Mouse (Mus musculus) heart, postnatal 14 days (tissue): ENCODE data around the gene Cog6. TPM values are rescaled to one million over a fixed set of nuclear protein-coding genes. Genes with fewer than 3 reads are reported as not detected.
"Not testable (repeated sequence)": the region's sequence is repeated elsewhere in the genome, so short reads cannot be mapped to it uniquely, and the experiment has no call there.

ENCODE experiments used
- DNase-seq, 2 experiments: peaks; one replicate each; pipeline ENCODE4 v3.0.0; 2021 to 2022
- intact Hi-C: fragments of 180-260 bp; cut with DNase I; formaldehyde crosslinking; loops from one replicate; pipeline ENCODE4 v1.15.1; 2025
- total RNA-seq, 2 experiments: library from RNA; stranded (reverse); gene quantifications; 2 replicates each; pipeline ENCODE4 v1.2.3; 2021

The Cog6 gene
- total RNA-seq, 2 experiments from 2014 or later = 49.3 to 54.7 TPM

DNA sequence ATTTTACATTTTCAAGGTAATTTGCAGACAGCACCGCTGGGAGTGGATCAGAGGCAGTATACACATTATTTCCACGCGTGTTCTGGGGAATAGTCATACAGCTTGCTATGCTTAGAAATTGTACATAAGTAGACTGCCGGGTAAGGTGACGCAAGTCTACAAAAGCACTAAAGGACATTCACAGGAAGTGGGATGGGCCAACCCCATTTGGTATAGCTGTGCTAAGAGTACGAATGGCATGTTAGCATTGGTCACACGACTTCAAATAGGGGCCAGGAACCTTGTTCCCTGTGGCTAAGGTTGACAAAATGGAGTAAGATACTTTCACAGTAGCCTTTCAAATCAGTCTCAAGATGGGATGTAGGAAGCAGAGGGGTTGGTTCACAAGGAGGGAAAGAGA, 19.9 kb upstream of the Cog6 start:
- DNase-seq = no peak
- intact Hi-C loops = loop anchor here (10.0 kb wide), 1 partner anchor 108 kb away; no protein-coding TSS in a partner anchor

- intact Hi-C loops = loop anchor here (10.0 kb wide), 1 partner anchor 109 kb away; no protein-coding TSS in a partner anchor
- DNase-seq = no peak
Measured at GRCm38 (mm10) chr3:53036076-53036475, 19.0 kb upstream of the Cog6 start.

DNA sequence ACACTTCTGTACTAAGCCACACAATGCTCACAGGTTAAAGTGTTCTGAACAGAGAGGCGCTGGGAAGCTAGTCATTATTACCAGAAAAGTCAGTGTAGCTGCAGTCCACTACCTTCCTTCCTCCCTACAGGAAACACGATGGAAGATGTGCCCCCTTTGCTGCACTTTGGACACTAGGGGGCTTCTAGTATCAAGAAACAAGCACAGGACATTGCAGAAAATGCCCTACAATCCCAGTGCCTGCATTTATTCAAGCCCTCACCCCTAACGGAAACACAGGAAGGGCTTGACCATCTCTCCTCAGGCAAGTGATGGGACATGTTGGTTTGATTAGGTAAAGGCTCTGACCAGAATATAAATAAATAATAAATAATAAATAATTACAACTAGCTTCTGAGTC, 16.4 kb upstream of the Cog6 start:
- DNase-seq = no peak
- intact Hi-C loops = loop anchor here (2.0 to 10.0 kb wide), 2 partner anchors 111 to 295 kb away; no protein-coding TSS in a partner anchor

- intact Hi-C loops = loop anchor here (2.0 to 10.0 kb wide), 2 partner anchors 112 to 296 kb away; no protein-coding TSS in a partner anchor
- no peak for DNase-seq
Measured at GRCm38 (mm10) chr3:53032432-53032831, 15.4 kb upstream of the Cog6 start.

GRCm38 (mm10) chr3:53031586-53031985, 14.5 kb upstream of the Cog6 start:
- intact Hi-C loops = loop anchor here (10.0 kb wide), 1 partner anchor 113 kb away; no protein-coding TSS in a partner anchor
- DNase-seq = no peak

DNA sequence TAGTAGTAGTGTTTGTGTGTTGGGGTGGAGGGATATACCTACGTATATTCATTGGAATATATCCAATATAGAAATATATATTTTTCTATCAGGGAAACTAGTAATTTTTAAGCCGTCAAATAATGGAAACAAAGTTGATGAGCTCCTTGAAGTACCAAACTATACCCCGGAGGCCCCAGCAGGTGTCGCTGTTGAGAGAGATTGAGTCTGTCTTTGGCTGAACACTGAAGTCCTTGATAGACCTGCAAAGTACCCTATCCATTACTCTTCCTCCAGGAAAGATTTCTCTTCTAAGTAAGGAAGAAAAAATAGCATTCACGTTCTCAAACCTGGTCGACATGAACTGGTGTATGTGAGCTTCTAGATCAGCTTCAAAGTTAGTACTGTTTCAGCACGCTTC, 12.0 kb upstream of the Cog6 start:
- intact Hi-C loops = loop anchor here (1.0 to 2.0 kb wide), 2 partner anchors 218 to 419 kb away; no protein-coding TSS in a partner anchor
- peak; percentile 79 to 82 for DNase-seq

DNA sequence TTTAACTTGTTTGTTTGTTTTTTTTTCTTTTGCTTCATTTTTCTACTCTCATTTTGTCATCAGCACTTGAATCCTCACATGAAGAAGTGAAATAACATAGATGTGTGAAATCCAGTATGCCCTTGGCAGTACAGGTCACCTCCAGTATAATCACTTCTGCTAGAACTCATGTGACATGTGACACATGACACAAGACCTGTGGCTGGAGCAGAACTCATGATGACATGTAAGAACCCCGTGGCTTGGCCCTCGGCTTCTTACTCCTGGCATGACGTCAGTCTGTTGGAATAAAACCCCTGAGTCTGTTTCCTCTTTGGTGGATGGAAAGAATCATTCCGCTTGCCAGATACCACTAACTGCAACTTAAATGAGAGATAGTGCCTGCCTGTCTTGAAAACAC, 10.3 kb upstream of the Cog6 start:
- intact Hi-C loops = no loop called here
- no peak for DNase-seq

DNA sequence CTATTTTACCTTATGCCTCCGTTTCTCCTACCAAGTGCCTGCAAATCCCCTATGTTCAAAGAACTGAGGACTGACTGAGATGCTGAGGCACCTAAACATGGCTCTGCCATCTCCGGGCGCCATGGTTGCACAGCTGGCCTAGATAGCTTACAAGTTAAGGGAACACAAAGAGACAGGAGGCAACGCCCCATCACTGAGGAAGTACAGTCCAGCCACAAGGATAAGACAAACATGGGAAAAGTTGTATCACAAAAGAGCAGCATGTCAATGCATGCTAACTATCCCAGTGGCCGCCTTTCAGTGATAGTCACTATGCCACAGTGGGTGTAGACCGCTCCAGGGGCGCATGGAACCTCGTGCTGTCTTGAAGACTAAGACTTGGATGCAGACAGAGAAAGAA, 9.6 kb downstream of the Cog6 start:
- intact Hi-C loops = no loop called here
- no peak for DNase-seq

GRCm38 (mm10) chr3:53004406-53005114, 12.5 kb downstream of the Cog6 start:
- intact Hi-C loops = no loop called here
- DNase-seq = peak in 1 of 2 experiments; percentile 26

GRCm38 (mm10) chr3:53002076-53002475, 15.0 kb downstream of the Cog6 start:
- DNase-seq = no peak
- intact Hi-C loops = loop anchor here (2.0 kb wide), 1 partner anchor 745 kb away; no protein-coding TSS in a partner anchor

DNA sequence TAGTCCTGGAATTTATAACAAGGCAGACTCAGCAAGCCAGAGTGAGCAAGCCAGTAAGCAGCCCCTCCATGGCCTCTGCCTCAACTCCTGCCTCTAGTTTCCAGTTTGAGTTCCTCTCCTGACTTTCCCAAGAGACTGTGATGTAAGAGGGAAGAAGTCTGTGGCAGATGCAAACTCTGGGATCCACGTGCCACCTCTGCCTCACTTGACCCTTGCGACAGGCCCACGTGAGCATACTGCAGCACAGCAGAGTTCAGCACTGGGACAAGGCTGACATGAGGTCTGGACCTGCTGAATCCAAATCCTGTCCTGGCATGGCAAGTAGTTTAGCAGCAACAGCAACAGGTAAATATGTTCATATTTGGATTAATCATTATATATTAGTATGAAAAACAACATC, 17.0 kb downstream of the Cog6 start:
- intact Hi-C loops = no loop called here
- no peak for DNase-seq

GRCm38 (mm10) chr3:52999016-52999744, 17.9 kb downstream of the Cog6 start:
- intact Hi-C loops = no loop called here
- no peak for DNase-seq

DNA sequence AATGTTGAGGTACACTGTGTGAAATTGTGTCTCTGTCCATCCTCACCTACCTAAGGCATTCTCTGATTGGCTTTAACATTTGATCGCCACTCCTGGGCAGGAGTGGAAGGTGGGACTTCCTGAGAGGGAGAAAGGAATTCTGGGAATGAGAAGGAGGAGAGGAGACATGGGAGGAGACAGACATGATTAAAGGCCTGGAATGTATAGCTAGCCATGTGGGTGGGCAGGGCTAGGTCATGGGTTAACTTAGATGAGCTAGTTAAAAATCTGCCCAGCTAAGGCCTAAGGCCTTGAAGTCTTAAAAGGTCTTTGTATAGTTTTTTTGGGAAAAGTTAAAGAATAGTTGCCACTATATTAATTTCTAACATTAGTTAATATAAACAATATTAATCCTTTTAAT, 19.7 kb downstream of the Cog6 start:
- intact Hi-C loops = no loop called here
- DNase-seq = no peak

DNA sequence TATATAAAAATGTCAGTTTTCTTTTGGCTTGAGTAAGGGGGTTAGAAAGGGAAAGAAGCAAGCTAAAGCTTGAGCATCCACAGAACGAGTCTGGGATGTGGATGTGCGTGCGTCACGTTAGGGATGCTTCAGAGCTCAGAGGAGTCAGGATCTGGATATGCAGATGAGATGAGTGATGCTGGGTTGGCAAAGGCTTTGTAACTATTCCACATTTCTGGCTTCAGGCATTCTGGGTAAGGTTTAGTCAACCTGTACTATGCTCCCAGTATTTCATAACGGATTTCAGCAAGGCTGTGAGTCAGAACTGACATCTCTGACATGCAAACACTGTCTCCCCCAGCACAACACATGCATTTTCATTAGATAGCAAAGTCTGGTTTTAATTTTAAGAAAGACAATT, 20.4 kb downstream of the Cog6 start:
- no peak for DNase-seq
- intact Hi-C loops = no loop called here

- peak in 1 of 2 experiments; percentile 10 for DNase-seq
- intact Hi-C loops = no loop called here
Measured at GRCm38 (mm10) chr3:52994666-52995065, 22.4 kb downstream of the Cog6 start.

- intact Hi-C loops = no loop called here
- DNase-seq = no peak
Measured at GRCm38 (mm10) chr3:52993296-52993695, 23.7 kb downstream of the Cog6 start.

- no peak for DNase-seq
- intact Hi-C loops = no loop called here
Measured at GRCm38 (mm10) chr3:52990041-52990737, 26.8 kb downstream of the Cog6 start.

GRCm38 (mm10) chr3:52985508-52985941, 31.5 kb downstream of the Cog6 start:
- intact Hi-C loops, DNase-seq: not testable (repeated sequence)

DNA sequence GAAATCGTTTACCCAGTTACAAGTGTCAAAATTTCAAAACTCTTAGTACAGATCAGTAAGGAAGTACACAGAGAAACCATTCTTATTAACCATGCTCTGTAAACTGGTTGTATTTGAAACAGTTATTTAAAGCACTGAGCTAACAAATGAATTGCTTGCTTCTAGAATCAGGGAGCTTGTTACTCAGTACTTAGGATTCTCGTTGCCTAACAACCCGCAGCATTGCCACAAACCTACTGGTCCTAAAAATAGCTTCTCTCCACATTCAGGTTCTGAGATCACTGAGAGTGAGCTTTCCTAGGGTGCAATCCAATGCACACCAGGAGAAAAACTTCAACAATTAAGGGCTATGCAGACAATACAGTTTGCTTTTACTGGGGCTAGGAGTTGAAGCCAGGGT, 33.3 kb downstream of the Cog6 start:
- DNase-seq = no peak
- intact Hi-C loops = no loop called here

- DNase-seq = no peak
- intact Hi-C loops = no loop called here
Measured at GRCm38 (mm10) chr3:52982993-52983392, 34.0 kb downstream of the Cog6 start.
